Mouse (Mus musculus) urinary bladder, postnatal 25 days (tissue): ENCODE results near the gene Poldip2.
A peak's percentile ranks its signal among the peaks of the same experiment; 100 is the strongest.
"Not testable (repeated sequence)": the region's sequence is repeated elsewhere in the genome, so short reads cannot be mapped to it uniquely, and the experiment has no call there.

ENCODE experiments used
- DNase-seq: peaks from one replicate; pipeline ENCODE4 v3.0.0; 2022; ENCODE audit warnings: low spot score

The Poldip2 gene

GRCm38 (mm10) chr11:78501529-78501928, 10.5 kb upstream of the Poldip2 start:
- no peak for DNase-seq

GRCm38 (mm10) chr11:78502909-78503650, 8.9 kb upstream of the Poldip2 start, which contains the start of gene Sebox:
Gene Sebox, plus strand, starts transcription at chr11:78503447.
- DNase-seq: no peak

GRCm38 (mm10) chr11:78505430-78505829, 6.6 kb upstream of the Poldip2 start:
- DNase-seq: no peak

DNA sequence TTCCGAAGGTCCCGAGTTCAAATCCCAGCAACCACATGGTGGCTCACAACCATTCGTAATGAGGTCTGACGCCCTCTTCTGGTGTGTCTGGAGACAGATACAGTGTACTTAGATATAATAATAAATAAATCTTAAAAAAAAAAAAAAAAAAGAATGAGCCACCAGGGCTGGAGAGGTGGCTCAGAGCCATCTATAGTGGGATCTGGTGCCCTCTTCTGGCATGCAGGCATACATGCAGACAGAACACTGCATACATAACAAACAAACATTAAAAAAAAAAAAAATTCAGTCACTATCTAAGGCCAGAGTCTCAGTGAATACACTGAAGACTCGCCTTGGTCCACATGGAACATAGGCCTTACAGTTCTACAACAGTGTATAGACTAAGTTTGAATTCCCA, 2.8 kb upstream of the Poldip2 start:
- DNase-seq: no peak

- no peak for DNase-seq
Measured at GRCm38 (mm10) chr11:78513106-78513790, 1.3 kb downstream of the Poldip2 start.

GRCm38 (mm10) chr11:78515549-78516325, 3.7 kb downstream of the Poldip2 start:
- DNase-seq: no peak

GRCm38 (mm10) chr11:78518931-78519330, 6.9 kb downstream of the Poldip2 start:
- DNase-seq: no peak

DNA sequence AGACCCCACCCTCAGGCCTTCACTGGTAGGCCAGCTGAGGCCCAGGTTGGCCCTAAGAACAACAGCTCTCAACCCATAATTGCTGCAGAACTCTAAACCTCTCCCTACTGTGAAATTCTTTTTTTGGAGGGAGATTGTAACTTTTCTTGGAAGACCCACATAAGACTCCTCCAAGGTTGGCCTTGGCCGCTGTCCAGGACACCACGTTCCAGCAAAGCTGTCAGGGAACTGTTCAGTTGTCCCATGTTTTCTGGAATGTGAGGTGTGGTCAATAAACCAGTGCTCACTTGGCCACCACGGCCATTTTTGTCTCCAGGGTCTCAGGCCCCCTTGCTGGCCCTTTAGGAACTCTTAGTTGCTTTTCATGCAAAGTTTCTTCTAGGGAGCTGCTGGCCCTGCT, 9.9 kb downstream of the Poldip2 start:
- DNase-seq: no peak

DNA sequence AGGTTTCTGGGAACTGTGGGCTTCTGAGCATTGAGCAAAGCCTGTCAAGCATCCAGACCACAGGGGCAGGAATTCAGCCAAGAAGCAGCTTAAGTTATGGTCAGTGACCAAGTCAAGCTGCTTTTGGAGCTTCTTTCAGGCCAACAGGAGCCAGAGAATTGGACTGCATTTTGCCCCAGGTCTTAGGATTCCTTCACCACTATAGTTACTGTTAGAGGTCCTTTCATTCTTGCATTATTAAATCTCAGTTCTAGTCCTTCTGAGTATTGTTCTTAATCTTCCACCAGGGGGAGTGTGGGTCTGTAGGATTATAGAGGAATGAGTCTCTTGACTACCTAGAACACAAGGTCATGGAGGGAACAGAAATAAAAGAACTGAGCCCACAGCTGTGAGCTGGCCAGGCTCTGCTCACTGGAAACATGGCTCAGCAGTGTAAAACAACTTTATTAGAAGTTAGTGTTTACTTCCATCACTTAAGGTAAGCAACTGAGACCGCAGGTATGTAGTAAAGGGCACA, 10.5 kb downstream of the Poldip2 start:
- no peak for DNase-seq

DNA sequence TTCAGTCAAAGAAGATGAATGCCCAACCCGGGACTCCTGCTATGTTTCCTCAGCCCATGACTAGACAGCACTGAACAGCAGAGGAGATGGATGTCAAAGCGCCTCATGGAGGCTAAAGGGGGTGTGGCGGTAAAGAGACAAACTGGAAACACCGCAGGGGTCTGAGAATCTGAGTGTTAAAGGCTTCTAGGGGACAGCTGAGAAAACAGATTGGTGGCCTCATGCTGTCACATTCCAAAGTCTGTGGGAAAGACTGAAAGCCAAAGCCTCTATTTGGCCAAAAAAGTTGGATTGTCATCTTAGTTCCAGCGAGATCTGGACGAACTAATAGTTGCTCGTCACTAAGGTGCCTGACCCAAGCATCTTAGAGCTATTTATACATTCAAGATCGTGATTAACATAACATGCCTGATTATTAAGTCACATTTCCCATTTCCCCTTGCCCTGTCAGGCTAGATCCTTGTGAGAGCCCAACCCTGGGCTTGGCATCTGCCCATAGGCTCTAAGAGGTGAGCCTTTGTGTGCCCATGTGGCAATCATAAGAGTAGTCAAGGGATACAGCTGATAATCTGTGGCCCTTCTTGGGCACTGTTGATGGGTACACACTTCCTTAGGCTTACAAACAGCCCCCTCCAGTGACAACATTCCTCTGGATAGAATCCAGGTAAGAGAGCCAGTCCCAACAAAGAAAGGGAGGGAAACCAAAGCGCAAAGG, 11.4 kb downstream of the Poldip2 start:
- DNase-seq: no peak

GRCm38 (mm10) chr11:78524838-78525237, 12.8 kb downstream of the Poldip2 start:
- DNase-seq: no peak

- no peak for DNase-seq
Measured at GRCm38 (mm10) chr11:78528714-78529113, 16.7 kb downstream of the Poldip2 start.

DNA sequence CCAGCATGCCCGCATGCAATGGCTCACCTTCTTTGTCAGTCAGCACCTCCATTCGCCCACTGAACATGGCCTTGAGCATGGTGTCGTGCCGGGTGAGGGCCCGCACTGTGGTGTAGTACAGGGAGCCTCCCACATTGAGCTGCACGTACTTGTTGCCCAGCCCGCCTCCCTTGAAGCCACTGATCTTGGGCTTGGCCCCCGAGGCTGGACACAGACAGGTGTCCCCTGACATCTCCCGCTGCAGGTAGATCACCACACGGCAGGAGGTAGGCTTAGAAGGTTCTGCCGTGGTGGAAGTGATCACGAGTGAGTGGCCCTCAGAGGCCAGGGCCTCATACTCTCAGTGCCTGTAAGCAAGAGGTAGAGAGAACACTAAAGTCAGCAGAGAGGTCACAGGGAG, 18.0 kb downstream of the Poldip2 start:
- no peak for DNase-seq

DNA sequence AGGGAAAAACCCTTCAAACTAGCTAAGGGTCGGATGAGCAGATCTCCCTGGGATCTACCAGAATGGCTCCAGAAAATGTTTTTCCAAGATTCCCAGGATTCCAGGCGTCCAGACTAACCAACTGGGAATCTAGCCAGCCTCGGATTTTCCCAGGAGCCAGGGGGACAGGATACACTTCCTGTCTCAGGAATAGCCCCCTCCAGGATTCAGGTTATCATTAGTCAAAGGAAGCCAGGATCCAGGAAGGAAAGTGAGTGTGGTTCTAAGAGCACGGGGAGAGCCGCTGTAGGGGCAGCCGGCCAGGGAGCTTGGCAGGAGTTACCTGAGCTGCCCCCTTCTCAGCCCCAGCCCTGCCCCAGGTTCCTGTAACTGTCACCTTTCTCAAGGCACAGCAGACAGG, 19.1 kb downstream of the Poldip2 start:
- no peak for DNase-seq

DNA sequence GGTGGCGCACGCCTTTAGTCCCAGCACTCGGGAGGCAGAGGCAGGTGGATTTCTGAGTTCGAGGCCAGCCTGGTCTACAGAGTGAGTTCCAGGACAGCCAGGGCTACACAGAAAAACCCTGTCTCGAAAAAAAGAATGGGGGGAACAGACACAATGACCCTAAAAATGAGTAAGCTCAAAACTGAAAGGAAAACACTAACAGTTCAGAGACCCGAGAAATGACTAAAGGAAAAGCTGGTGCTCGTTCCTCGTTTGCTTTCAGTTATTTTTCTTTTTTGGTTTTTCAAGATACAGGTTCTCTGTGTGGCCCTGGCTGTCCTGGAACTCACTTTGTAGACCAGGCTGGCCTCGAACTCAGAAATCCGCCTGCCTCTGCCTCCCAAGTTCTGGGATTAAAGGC, 19.5 kb downstream of the Poldip2 start:
- DNase-seq: not testable (repeated sequence)

DNA sequence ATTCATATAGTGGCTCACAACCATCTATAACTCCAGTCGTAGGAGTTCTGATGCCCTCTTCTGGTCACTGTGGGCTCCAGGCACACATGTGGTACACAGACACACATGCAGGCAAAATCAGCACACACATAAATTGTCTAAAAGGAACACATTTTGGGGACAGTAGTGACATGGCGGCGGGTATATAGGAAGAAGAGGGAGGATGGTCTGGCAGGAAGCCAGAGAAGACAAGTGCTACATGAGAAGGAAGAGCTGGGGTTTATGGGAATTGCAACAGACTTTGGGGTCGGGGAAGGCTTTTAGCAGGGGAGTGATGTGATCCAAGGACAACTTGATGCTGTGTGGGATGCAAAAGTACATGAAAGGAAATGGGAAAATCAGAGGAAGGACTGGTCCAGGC, 22.5 kb downstream of the Poldip2 start:
- no peak for DNase-seq

DNA sequence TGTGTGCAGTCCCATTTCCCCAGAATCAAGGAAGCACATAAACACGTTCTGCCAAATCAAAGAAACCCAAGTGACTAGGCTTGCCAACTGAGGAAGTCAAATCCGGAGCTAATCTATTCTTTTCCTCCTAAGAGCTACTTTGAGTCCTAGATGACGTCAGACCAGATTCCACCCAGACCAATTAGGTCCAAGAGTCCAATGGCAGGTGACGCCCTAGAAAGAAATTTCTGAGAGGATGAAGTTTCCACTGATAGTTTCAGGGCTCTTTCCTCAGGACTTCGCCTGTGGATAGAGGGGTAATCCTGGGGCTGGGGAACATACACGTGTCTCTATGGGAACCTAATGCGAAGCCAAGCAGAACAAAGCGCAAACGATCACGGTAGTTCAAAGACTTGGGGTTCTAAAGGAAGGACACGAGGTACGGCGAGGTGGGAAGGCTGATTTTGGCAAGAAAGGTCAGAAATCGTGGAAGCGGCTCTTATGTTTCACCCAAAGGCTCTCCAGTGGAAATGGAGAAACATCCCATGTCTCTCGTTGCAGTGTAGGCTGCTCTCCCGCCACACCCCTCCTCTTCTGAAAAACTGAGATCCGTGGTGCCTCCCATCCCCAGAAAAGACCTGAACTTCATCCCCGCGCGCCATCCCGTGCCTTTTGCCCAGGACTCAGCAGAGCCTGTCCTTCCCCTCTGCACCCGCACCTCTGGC, 23.5 kb downstream of the Poldip2 start:
- peak; percentile 30 for DNase-seq

GRCm38 (mm10) chr11:78536080-78536689, 24.2 kb downstream of the Poldip2 start, which contains the start of the genes Tnfaip1 and Ift20:
Gene Tnfaip1, minus strand, starts transcription at chr11:78536332.
Gene Ift20, plus strand, starts transcription at chr11:78536361.
- DNase-seq: peak; percentile 91

- no peak for DNase-seq
Measured at GRCm38 (mm10) chr11:78536690-78537084, 24.7 kb downstream of the Poldip2 start.

DNA sequence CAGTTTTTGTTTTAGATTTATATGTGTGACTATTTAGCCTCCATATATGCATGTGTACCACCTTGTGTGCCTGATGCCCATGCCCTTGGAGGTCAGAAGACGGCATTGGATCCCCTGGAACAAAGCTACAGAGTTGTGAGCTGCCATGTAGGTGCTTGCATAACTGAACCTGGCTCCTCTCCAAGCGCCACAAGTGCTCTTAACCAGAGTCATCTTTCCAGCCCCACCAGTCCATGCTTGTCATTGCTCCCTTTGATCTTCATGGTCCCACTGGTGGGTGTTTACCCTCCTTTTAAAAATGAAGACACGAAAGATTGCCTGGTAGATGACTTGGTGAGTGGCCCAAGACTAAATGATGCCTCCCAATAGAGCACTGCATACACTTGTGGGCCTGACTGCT, 28.4 kb downstream of the Poldip2 start:
- no peak for DNase-seq
